Mouse (Mus musculus): ENCODE results near the gene Asprv1. TPM values are rescaled to one million over a fixed set of nuclear protein-coding genes. Genes with fewer than 3 reads are reported as not detected.

The Asprv1 gene
- total and polyA plus RNA-seq, 2 experiments from 2014 or later = 1.2 to 4.2 TPM

DNA sequence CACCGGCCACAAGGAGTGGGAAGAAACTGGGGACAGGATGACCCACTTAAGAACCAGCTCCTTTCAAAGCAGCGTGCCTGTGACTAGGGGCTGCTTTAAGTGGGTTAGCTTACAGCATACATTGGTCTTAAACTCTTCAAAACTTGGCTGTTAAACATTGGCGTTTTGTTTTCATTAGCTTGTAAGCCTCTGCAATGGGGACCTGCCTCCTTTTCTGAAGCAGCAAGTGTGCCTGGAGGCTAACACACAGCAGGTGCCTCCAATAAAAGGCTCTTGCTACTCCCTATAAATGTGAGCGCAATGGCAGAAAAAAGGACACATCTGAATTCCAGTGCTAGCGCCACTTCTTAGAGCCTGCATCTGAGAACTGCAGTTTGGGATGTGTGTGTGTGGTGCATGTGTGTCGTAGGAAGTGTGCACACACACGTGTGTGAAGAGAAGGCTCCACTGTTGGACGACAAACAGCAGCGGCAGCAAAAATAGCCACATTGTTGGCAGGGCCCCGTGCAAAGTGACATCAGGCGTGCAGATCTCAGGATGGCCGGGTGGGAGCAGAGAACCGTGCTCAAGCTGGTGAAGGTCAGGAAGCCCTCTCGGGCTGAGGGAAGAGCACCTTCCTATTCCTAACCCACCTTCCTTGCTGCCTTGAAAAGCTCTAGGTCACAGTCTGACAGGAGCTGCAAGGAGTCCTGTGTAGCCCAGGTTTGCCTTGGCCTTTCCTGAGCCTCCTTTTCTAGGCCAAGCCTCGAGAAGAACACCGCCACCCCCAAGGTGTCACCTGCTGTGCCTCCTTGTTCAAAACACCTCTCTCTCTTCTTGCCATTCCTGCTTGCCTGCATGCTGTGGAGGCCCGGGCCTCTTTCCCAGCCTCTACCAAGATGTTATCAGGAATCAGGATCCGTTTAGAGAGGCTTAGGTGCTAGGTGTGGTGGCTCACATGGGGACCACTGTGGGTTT is 3.6 kb upstream of the Asprv1 start:
- WGBS = 61% methylated on average over 18 of the region's 18 CpGs
- Histone ChIP-seq H3K9ac (replicated peaks; ENCODE audit: low read length, poor library complexity, severe bottlenecking) (no peak overlapping the region), H3K27me3 (ENCODE audit: insufficient read depth, low read length) (no peaks in the 10 kb centered on the region), H3K4me2 (ENCODE audit: low read depth, low read length, poor library complexity, severe bottlenecking) (no peak overlapping the region), H3K4me1 (ENCODE audit: insufficient read depth, low read length) (0 out of 2 replicates have a peak, but pooled peaks cover 4% of the 10 kb centered on the region), H3K4me3 (ENCODE audit: low read depth, low read length) (no peak overlapping the region), H3K36me3 (ENCODE audit: insufficient read depth, low read length) (no peaks in the 10 kb centered on the region), H3K9me3 (ENCODE audit: low read length) (no peaks in the 10 kb centered on the region), H3K27ac (ENCODE audit: low read depth, low read length) (no peak overlapping the region)
- peak; percentile 11; the same call in 1 of the 2 replicates for TF ChIP-seq CTCF (IDR thresholded peaks at IDR 0.05)
- no peak for ATAC-seq (ENCODE audit: low FRiP score)
- peak; percentile 36 for DNase-seq (ENCODE audit: low spot score)

DNA sequence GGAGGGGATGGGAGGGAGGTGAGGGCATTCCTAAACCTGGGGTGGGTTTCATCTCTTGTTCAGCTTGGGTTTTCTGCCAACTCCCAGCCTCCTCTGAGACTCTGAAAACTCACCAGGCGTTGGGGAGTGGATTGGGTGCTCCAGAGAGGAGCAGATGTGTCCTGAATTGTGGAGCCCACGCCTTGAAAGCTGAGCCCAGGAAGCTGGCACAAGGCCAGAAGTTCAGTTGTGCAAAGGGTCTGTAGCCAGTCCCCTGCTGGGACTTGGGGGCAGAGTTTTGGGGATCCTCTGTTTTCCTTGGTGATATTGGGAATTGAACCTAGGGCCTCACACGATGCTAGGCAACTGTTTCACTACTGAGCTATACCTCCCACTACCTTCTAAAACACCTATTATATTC is 2.2 kb downstream of the Asprv1 start:
- Histone ChIP-seq H3K27ac (ENCODE audit: low read depth, low read length) (no peak overlapping the region), H3K27me3 (ENCODE audit: insufficient read depth, low read length) (no peaks in the 10 kb centered on the region), H3K9ac (replicated peaks; ENCODE audit: low read length, poor library complexity, severe bottlenecking) (no peak overlapping the region), H3K36me3 (ENCODE audit: insufficient read depth, low read length) (no peaks in the 10 kb centered on the region), H3K4me3 (ENCODE audit: low read depth, low read length) (no peak overlapping the region), H3K9me3 (ENCODE audit: low read length) (no peaks in the 10 kb centered on the region), H3K4me1 (ENCODE audit: insufficient read depth, low read length) (no peaks in the 10 kb centered on the region), H3K4me2 (ENCODE audit: low read depth, low read length, poor library complexity, severe bottlenecking) (no peak overlapping the region)
- ATAC-seq (ENCODE audit: low FRiP score) (no peak), DNase-seq (ENCODE audit: low spot score) (no peak)
- WGBS = 52% methylated on average over 3 of the region's 3 CpGs
- TF ChIP-seq CTCF (IDR thresholded peaks at IDR 0.05) = no peak

DNA sequence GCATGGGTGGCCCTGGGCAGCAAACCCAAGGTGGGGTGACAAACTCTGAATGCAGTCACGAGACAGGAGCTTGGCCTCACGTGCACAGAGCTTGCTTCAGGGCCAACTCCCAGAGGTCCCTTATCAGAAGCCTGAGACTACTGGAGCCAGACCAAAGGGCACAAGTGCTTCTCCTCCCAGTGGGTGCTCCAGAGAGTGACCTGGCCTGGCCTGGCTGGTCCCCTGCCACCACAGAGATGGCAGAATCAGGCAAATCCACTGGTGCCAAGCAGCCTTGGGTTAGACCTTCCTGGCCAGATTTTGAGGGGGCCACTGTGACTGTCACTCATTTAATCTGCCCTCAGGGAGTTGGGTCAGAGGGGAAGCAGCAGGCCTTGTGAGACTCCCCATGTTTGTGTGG is 8.5 kb downstream of the Asprv1 start:
- WGBS = 84% methylated on average over 2 of the region's 2 CpGs

DNA sequence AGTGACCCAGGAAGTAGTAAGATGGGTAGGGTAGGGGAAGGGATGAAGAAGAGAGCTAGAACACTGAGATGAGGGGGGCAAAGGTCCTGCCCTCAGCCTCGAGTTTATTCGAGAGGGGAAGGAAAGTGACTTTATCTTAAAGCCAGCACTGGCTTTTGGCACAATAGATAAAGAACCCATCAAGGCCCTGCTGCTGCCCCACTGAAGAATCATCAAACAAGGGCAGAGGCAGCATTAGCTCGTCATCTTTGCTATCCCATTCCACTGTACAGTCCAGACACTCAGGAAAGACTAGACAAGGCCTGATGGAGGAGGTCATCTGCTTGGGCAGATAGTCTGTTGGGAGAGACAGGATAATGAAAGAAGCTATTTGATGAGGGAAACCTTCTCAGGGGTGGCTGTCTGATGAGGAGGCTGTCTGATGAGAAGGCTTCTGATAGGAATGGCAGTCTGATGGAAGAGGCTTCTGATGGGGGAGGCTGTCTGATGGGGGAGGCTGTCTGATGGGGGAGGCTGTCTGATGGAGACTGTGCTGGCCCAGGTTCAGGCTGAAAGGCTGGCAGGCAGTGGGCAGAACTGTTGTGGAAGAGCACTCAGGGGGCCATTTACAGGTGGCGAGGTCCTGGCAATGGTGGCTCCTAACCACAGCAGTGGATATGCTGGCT is 9.3 kb downstream of the Asprv1 start:
- WGBS = 69% methylated on average over 4 of the region's 4 CpGs
- Histone ChIP-seq H3K27ac (ENCODE audit: low read depth, low read length) (no peak overlapping the region), H3K4me1 (ENCODE audit: insufficient read depth, low read length) (no peaks in the 10 kb centered on the region)

More for the DNA sequence above, 8.5 kb downstream of the Asprv1 start:
- no peak overlapping the region for H3K4me3 ChIP-seq (ENCODE audit: low read depth, low read length)
- H3K4me1 ChIP-seq (ENCODE audit: insufficient read depth, low read length) = no peaks in the 10 kb centered on the region
- H3K27me3 ChIP-seq (ENCODE audit: insufficient read depth, low read length) = no peaks in the 10 kb centered on the region
- no peak overlapping the region for H3K4me2 ChIP-seq (ENCODE audit: low read depth, low read length, poor library complexity, severe bottlenecking)
- H3K36me3 ChIP-seq (ENCODE audit: insufficient read depth, low read length) = no peaks in the 10 kb centered on the region
- no peak for ATAC-seq (ENCODE audit: low FRiP score)
- H3K9me3 ChIP-seq (ENCODE audit: low read length) = no peaks in the 10 kb centered on the region
- H3K9ac ChIP-seq (replicated peaks; ENCODE audit: low read length, poor library complexity, severe bottlenecking) = no peak overlapping the region
- no peak for DNase-seq (ENCODE audit: low spot score)
- no peak overlapping the region for H3K27ac ChIP-seq (ENCODE audit: low read depth, low read length)
- TF ChIP-seq CTCF (IDR thresholded peaks at IDR 0.05) = no peak

DNA sequence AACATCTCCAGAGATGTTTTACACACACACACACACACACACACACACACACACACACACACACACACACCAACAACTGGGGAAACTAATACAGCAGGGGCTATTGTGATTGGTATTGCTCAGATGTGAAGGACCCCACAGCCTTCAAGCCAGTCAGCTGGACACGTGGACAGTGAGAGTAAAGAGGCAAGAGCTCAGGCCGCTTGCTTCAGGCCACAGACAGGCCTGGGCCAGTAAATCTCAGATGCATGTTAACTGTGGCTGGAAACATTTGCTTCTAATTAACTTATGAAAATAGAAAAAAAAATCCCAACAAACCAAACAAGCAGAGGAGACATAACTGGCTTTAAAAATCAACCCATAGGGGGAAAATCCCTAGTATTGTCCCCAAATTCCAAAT is 9.9 kb downstream of the Asprv1 start:
- Histone ChIP-seq H3K9me3 (ENCODE audit: low read length) (no peaks in the 10 kb centered on the region), H3K4me3 (ENCODE audit: low read depth, low read length) (no peak overlapping the region), H3K4me1 (ENCODE audit: insufficient read depth, low read length) (no peaks in the 10 kb centered on the region), H3K27me3 (ENCODE audit: insufficient read depth, low read length) (no peaks in the 10 kb centered on the region), H3K27ac (ENCODE audit: low read depth, low read length) (no peak overlapping the region), H3K36me3 (ENCODE audit: insufficient read depth, low read length) (no peaks in the 10 kb centered on the region), H3K4me2 (ENCODE audit: low read depth, low read length, poor library complexity, severe bottlenecking) (no peak overlapping the region), H3K9ac (replicated peaks; ENCODE audit: low read length, poor library complexity, severe bottlenecking) (no peak overlapping the region)
- TF ChIP-seq CTCF (IDR thresholded peaks at IDR 0.05) = no peak
- 75% methylated on average over 2 of the region's 2 CpGs for WGBS
- DNase-seq (ENCODE audit: low spot score) (no peak), ATAC-seq (ENCODE audit: low FRiP score) (no peak)

More for the DNA sequence above, 9.3 kb downstream of the Asprv1 start:
- no peak overlapping the region for H3K4me2 ChIP-seq (ENCODE audit: low read depth, low read length, poor library complexity, severe bottlenecking)
- DNase-seq (ENCODE audit: low spot score) = no peak
- no peaks in the 10 kb centered on the region for H3K9me3 ChIP-seq (ENCODE audit: low read length)
- no peaks in the 10 kb centered on the region for H3K36me3 ChIP-seq (ENCODE audit: insufficient read depth, low read length)
- no peaks in the 10 kb centered on the region for H3K27me3 ChIP-seq (ENCODE audit: insufficient read depth, low read length)
- no peak for TF ChIP-seq CTCF (IDR thresholded peaks at IDR 0.05)
- no peak for ATAC-seq (ENCODE audit: low FRiP score)
- no peak overlapping the region for H3K9ac ChIP-seq (replicated peaks; ENCODE audit: low read length, poor library complexity, severe bottlenecking)
- no peak overlapping the region for H3K4me3 ChIP-seq (ENCODE audit: low read depth, low read length)

DNA sequence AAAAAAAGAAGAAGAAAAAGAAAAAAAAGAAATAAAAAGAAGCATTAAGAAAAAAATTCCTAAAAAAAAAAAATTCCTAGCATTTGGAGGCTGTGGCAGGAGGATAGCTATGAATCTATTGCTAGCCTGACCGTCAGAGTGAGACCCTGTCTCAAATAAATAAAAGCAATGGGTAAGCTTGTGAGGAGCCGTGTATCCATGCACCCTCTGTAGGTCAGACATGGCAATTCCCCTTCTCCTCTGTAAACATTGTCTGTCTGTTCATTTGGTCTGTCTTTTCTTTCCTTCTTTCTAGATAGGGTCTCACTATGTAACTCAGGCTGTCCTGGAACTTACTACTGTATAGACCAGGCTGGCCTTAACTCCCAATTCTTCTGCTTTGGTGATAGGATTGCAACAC is 10.5 kb downstream of the Asprv1 start:
- 19% methylated on average over 2 of the region's 2 CpGs for WGBS
- no peak overlapping the region for H3K27ac ChIP-seq (ENCODE audit: low read depth, low read length)
- DNase-seq (ENCODE audit: low spot score) (peak; percentile 49), ATAC-seq (ENCODE audit: low FRiP score) (no peak)
- no peaks in the 10 kb centered on the region for H3K36me3 ChIP-seq (ENCODE audit: insufficient read depth, low read length)
- H3K4me3 ChIP-seq (ENCODE audit: low read depth, low read length) = no peak overlapping the region
- H3K4me2 ChIP-seq (ENCODE audit: low read depth, low read length, poor library complexity, severe bottlenecking) = no peak overlapping the region
- H3K9ac ChIP-seq (replicated peaks; ENCODE audit: low read length, poor library complexity, severe bottlenecking) = no peak overlapping the region
- no peaks in the 10 kb centered on the region for H3K27me3 ChIP-seq (ENCODE audit: insufficient read depth, low read length)
- no peaks in the 10 kb centered on the region for H3K9me3 ChIP-seq (ENCODE audit: low read length)
- peak; percentile 65 for TF ChIP-seq CTCF (IDR thresholded peaks at IDR 0.05)
- H3K4me1 ChIP-seq (ENCODE audit: insufficient read depth, low read length) = no peaks in the 10 kb centered on the region

Data from midbrain, postnatal 0 days (tissue).